Mouse (Mus musculus) forebrain, postnatal 0 days (tissue): ENCODE measurements at regions not wholly inside any gene's neighbourhood (a gene's known extent, or its start where the extent isn't known, plus 50 kb on each side); places are given as distances from the start of the nearest gene placed in this dataset.

Experiments
- ATAC-seq: fragments of 200-750 bp; cut with Nextera tagmentation; 2 replicates; pipeline ENCODE4 v1.8.0; 2017; ENCODE audit warnings: mild to moderate bottlenecking, moderate library complexity
- DNase-seq: peaks from one replicate; pipeline ENCODE4 v3.0.0-alpha.2; 2015
- H3K27ac ChIP-seq: fragments of 300-500 bp; sonication (generic); 2 replicates; pipeline ENCODE4 v1.5.1; 2014; ENCODE audit warnings: low read depth, mild to moderate bottlenecking, antibody characterized with exemption, low read length, moderate library complexity, mixed read lengths
- H3K27me3 ChIP-seq: fragments of 300-500 bp; sonication (generic); 2 replicates; pipeline ENCODE4 v1.6.1; 2014; ENCODE audit warnings: mild to moderate bottlenecking, low read length, mixed read lengths; ENCODE audit not compliant: insufficient read depth
- H3K36me3 ChIP-seq: fragments of 300-500 bp; sonication (generic); 2 replicates; pipeline ENCODE4 v1.6.1; 2014; ENCODE audit warnings: mild to moderate bottlenecking, moderate library complexity; ENCODE audit not compliant: insufficient read depth
- H3K4me1 ChIP-seq: fragments of 300-500 bp; sonication (generic); 2 replicates; pipeline ENCODE4 v1.6.1; 2014; ENCODE audit warnings: antibody characterized with exemption; ENCODE audit not compliant: insufficient read depth
- H3K4me2 ChIP-seq: fragments of 300-500 bp; sonication (generic); 2 replicates; pipeline ENCODE4 v1.6.1; 2014; ENCODE audit warnings: low read depth, mild to moderate bottlenecking, moderate library complexity
- H3K4me3 ChIP-seq: fragments of 300-500 bp; sonication (generic); 2 replicates; pipeline ENCODE4 v1.5.1; 2014; ENCODE audit warnings: low read depth, low read length, mixed read lengths
- H3K9ac ChIP-seq: fragments of 300-500 bp; sonication (generic); 2 replicates; pipeline ENCODE4 v1.6.1; 2014; ENCODE audit warnings: mild to moderate bottlenecking
- H3K9me3 ChIP-seq: fragments of 300-500 bp; sonication (generic); 2 replicates; pipeline ENCODE4 v1.6.1; 2016; ENCODE audit warnings: low read length
- CTCF ChIP-seq: sonication (generic); IDR thresholded peaks from 2 replicates; pipeline ENCODE4 v1.5.1; 2016; ENCODE audit warnings: antibody characterized with exemption, control low read depth, low read depth
- WGBS: fragments of 180-500 bp; shearing (Covaris S2); extraction: QIAGEN DNeasy Blood & Tissue Kit; methylation state at CpG from one replicate; pipeline ENCODE4 v1.1.7; 2014; 5-methylcytosine and 5-hydroxymethylcytosine counted together

GRCm38 (mm10) chr2:172768756-172769155 is 171.4 kb downstream of the Bmp7 start:
- Histone ChIP-seq H3K9ac (no peak overlapping the region), H3K4me1 (no peaks in the 10 kb centered on the region), H3K36me3 (no peaks in the 10 kb centered on the region), H3K4me3 (no peak overlapping the region), H3K27ac (no peak overlapping the region), H3K4me2 (no peak overlapping the region), H3K27me3 (no peaks in the 10 kb centered on the region), H3K9me3 (no peaks in the 10 kb centered on the region)
- no peak for ATAC-seq
- no peak for DNase-seq
- TF ChIP-seq CTCF: no peak
- WGBS: 90% methylated on average over 8 of the region's 8 CpGs

- Histone ChIP-seq H3K27me3 (no peaks in the 10 kb centered on the region), H3K27ac (no peak overlapping the region), H3K4me3 (no peak overlapping the region), H3K4me2 (no peak overlapping the region), H3K9ac (no peak overlapping the region), H3K9me3 (no peaks in the 10 kb centered on the region), H3K4me1 (no peaks in the 10 kb centered on the region), H3K36me3 (no peaks in the 10 kb centered on the region)
- no peak for ATAC-seq
- no peak for TF ChIP-seq CTCF
- 86% methylated on average over 6 of the region's 6 CpGs for WGBS
- DNase-seq: no peak
Observed at GRCm38 (mm10) chr2:172770061-172770460, 170.1 kb downstream of the Bmp7 start.

GRCm38 (mm10) chr2:172770606-172771005 is 169.5 kb downstream of the Bmp7 start:
- TF ChIP-seq CTCF: no peak
- no peaks in the 10 kb centered on the region for H3K27me3 ChIP-seq
- no peak overlapping the region for H3K27ac ChIP-seq
- no peak overlapping the region for H3K4me3 ChIP-seq
- H3K9ac ChIP-seq: no peak overlapping the region
- no peaks in the 10 kb centered on the region for H3K9me3 ChIP-seq
- 86% methylated on average over 14 of the region's 14 CpGs for WGBS
- ATAC-seq (no peak), DNase-seq (no peak)
- no peaks in the 10 kb centered on the region for H3K4me1 ChIP-seq
- H3K4me2 ChIP-seq: no peak overlapping the region
- no peaks in the 10 kb centered on the region for H3K36me3 ChIP-seq

- H3K27me3 ChIP-seq: no peaks in the 10 kb centered on the region
- H3K36me3 ChIP-seq: no peaks in the 10 kb centered on the region
- no peak overlapping the region for H3K27ac ChIP-seq
- DNase-seq (peak; percentile 68), ATAC-seq (no peak)
- H3K4me2 ChIP-seq: no peak overlapping the region
- no peak overlapping the region for H3K9ac ChIP-seq
- no peak overlapping the region for H3K4me3 ChIP-seq
- WGBS: 0% methylated on average over 2 of the region's 2 CpGs
- H3K9me3 ChIP-seq: no peaks in the 10 kb centered on the region
- no peaks in the 10 kb centered on the region for H3K4me1 ChIP-seq
- peak; percentile 84 for TF ChIP-seq CTCF
Observed at GRCm38 (mm10) chr2:172773176-172773575, 166.9 kb downstream of the Bmp7 start.

GRCm38 (mm10) chr2:172776485-172776884 is 163.6 kb downstream of the Bmp7 start:
- no peak for DNase-seq
- Histone ChIP-seq H3K9ac (no peak overlapping the region), H3K4me1 (no peaks in the 10 kb centered on the region), H3K27ac (no peak overlapping the region), H3K27me3 (no peaks in the 10 kb centered on the region), H3K36me3 (no peaks in the 10 kb centered on the region), H3K9me3 (no peaks in the 10 kb centered on the region), H3K4me3 (no peak overlapping the region), H3K4me2 (no peak overlapping the region)
- no peak for ATAC-seq
- 74% methylated on average over 12 of the region's 12 CpGs for WGBS
- TF ChIP-seq CTCF: no peak

GRCm38 (mm10) chr2:172777774-172778173 is 162.3 kb downstream of the Bmp7 start:
- Histone ChIP-seq H3K27ac (no peak overlapping the region), H3K4me3 (no peak overlapping the region), H3K4me2 (no peak overlapping the region), H3K4me1 (no peaks in the 10 kb centered on the region), H3K27me3 (no peaks in the 10 kb centered on the region), H3K9ac (no peak overlapping the region), H3K9me3 (no peaks in the 10 kb centered on the region), H3K36me3 (no peaks in the 10 kb centered on the region)
- peak; percentile 45 for TF ChIP-seq CTCF
- ATAC-seq: no peak
- DNase-seq: no peak
- 51% methylated on average over 2 of the region's 2 CpGs for WGBS

- Histone ChIP-seq H3K9me3 (no peaks in the 10 kb centered on the region), H3K9ac (no peak overlapping the region), H3K4me2 (no peak overlapping the region), H3K4me1 (no peaks in the 10 kb centered on the region), H3K27me3 (no peaks in the 10 kb centered on the region), H3K36me3 (no peaks in the 10 kb centered on the region), H3K27ac (no peak overlapping the region), H3K4me3 (no peak overlapping the region)
- WGBS: 26% methylated on average over 5 of the region's 5 CpGs
- no peak for TF ChIP-seq CTCF
- DNase-seq: no peak
- no peak for ATAC-seq
Observed at GRCm38 (mm10) chr2:172779096-172779495, 161.0 kb downstream of the Bmp7 start.

- 86% methylated on average over 10 of the region's 10 CpGs for WGBS
- H3K9ac ChIP-seq: no peak overlapping the region
- H3K4me2 ChIP-seq: no peak overlapping the region
- no peak for TF ChIP-seq CTCF
- no peak for ATAC-seq
- H3K27ac ChIP-seq: no peak overlapping the region
- H3K9me3 ChIP-seq: no peaks in the 10 kb centered on the region
- no peak for DNase-seq
- no peak overlapping the region for H3K4me3 ChIP-seq
- no peaks in the 10 kb centered on the region for H3K36me3 ChIP-seq
- peaks cover 4% of the 10 kb centered on the region for H3K27me3 ChIP-seq
- no peaks in the 10 kb centered on the region for H3K4me1 ChIP-seq
Observed at GRCm38 (mm10) chr2:172782686-172783085, 157.4 kb downstream of the Bmp7 start.
